In genomic region chr7:77855077-77855476, GRCm38 (mm10) we compare ENCODE assay signal across 19 mouse cellular contexts.
"Had no signal": no experiment of that assay in that cellular context is flagged by ENCODE, and none has a peak within 500 bp of the region (broad histone marks: within the 10 kb centered on the region; RNA-seq: fewer than 3 reads in every experiment).

No protein-coding gene starts in this region.

- H3K9me3 ChIP-seq: liver, embryonic 13.5 days; midbrain, embryonic 10.5 days; midbrain, embryonic 13.5 days; neural tube, embryonic 13.5 days had no signal

- H3K4me2 ChIP-seq: liver, embryonic 13.5 days; midbrain, embryonic 13.5 days; neural tube, embryonic 13.5 days had no signal

- H3K27ac ChIP-seq: kidney, postnatal 0 days; left cerebral cortex, adult 2 months; liver, embryonic 13.5 days; midbrain, embryonic 10.5 days; midbrain, embryonic 13.5 days; neural tube, embryonic 13.5 days; stomach, postnatal 0 days had no signal

- ATAC-seq: midbrain, embryonic 16.5 days had no signal

- H3K36me3 ChIP-seq: liver, embryonic 13.5 days; midbrain, embryonic 10.5 days; midbrain, embryonic 13.5 days; neural tube, embryonic 13.5 days had no signal

- H3K4me1 ChIP-seq: liver, embryonic 13.5 days; megakaryocyte, embryonic 14.5 days; neural tube, embryonic 13.5 days had no signal

- H3K27me3 ChIP-seq: liver, embryonic 13.5 days; megakaryocyte, embryonic 14.5 days; midbrain, embryonic 13.5 days; neural tube, embryonic 13.5 days had no signal

- H3K4me3 ChIP-seq: left cerebral cortex, adult 2 months; liver, embryonic 13.5 days; megakaryocyte, embryonic 14.5 days; midbrain, embryonic 10.5 days; midbrain, embryonic 13.5 days; myocyte; neural tube, embryonic 13.5 days had no signal

- H3K9ac ChIP-seq: liver, embryonic 13.5 days; midbrain, embryonic 13.5 days; neural tube, embryonic 13.5 days had no signal

- DNase-seq: kidney, postnatal 36 days; layer of hippocampus, postnatal 36 days; liver, embryonic 13.5 days; lung, adult 2 months; right cerebral cortex, adult 18-20 months; right cerebral cortex, postnatal 14 days; right cerebral cortex, postnatal 4 days; thymus, adult 2 months; thymus, postnatal 14 days; thymus, postnatal 4 days had no signal
